Mouse (Mus musculus): Measurements from ENCODE around the gene Timm50. TPM values are rescaled to one million over a fixed set of nuclear protein-coding genes. Genes with fewer than 3 reads are reported as not detected.

Gene Timm50
- 35.7 to 50.0 TPM (median 41.5 TPM) in 4 replicates for total RNA-seq (2023)

GRCm38 (mm10) chr7:28311926-28312543, at the start of gene Timm50:
TSS of gene Timm50 (minus strand) at chr7:28312072.

GRCm38 (mm10) chr7:28350155-28350883, 38.4 kb upstream of the Timm50 start, which contains the start of gene Rps16:
TSS of gene Rps16 (plus strand) at chr7:28350652.

GRCm38 (mm10) chr7:28338108-28338998, 26.5 kb upstream of the Timm50 start, which contains the start of gene Supt5:
TSS of gene Supt5 (minus strand) at chr7:28338746.

GRCm38 (mm10) chr7:28301616-28302433, 10.0 kb downstream of the Timm50 start, which contains the start of gene Dll3:
TSS of gene Dll3 (minus strand) at chr7:28302238.

GRCm38 (mm10) chr7:28290638-28291590, 21.0 kb downstream of the Timm50 start, which contains the start of gene Selenov:
TSS of gene Selenov (minus strand) at chr7:28291186.

GRCm38 (mm10) chr7:28277615-28278278, 34.1 kb downstream of the Timm50 start, which contains the start of gene Eid2b:
TSS of gene Eid2b (plus strand) at chr7:28277739.

GRCm38 (mm10) chr7:28267129-28268041, 44.5 kb downstream of the Timm50 start, which contains the start of gene Eid2:
TSS of gene Eid2 (plus strand) at chr7:28267881.

Other genes with a start within 250 kb of the Timm50 start
- not detected in 4 replicates for gene Fcgbp, start 240.8 kb downstream of the Timm50 start, total RNA-seq (2023)
- not detected in 4 replicates for gene 9530053A07Rik, start 182.6 kb downstream of the Timm50 start, total RNA-seq (2023)
- gene Fbl, start 142.4 kb downstream of the Timm50 start, total RNA-seq (2023), result 213 to 229 TPM (median 221 TPM) in 4 replicates
- 19.6 to 26.1 TPM (median 20.6 TPM) in 4 replicates for gene Dyrk1b, start 132.6 kb downstream of the Timm50 start, total RNA-seq (2023)
- gene Eid2, start 44.2 kb downstream of the Timm50 start, total RNA-seq (2023), result 1.1 to 1.8 TPM (median 1.3 TPM) in 4 replicates
- gene Eid2b, start 34.3 kb downstream of the Timm50 start, total RNA-seq (2023), result 2.8 to 3.8 TPM (median 3.1 TPM) in 4 replicates
- gene Selenov, start 20.9 kb downstream of the Timm50 start, total RNA-seq (2023), result not detected in 4 replicates
- 0.45 to 0.73 TPM in 2 of 4 replicates, not detected in the others for gene Dll3, start 9.8 kb downstream of the Timm50 start, total RNA-seq (2023)
- 158 to 180 TPM (median 162 TPM) in 4 replicates for gene Supt5, start 26.7 kb upstream of the Timm50 start, total RNA-seq (2023)
- gene Rps16, start 38.6 kb upstream of the Timm50 start, total RNA-seq (2023), result 2,978 to 3,247 TPM (median 3,204 TPM) in 4 replicates
- gene Plekhg2, start 60.5 kb upstream of the Timm50 start, total RNA-seq (2023), result 130 to 143 TPM (median 135 TPM) in 4 replicates
- 804 to 1,027 TPM (median 895 TPM) in 4 replicates for gene Zfp36, start 68.2 kb upstream of the Timm50 start, total RNA-seq (2023)
- 13.9 to 18.0 TPM (median 15.8 TPM) in 4 replicates for gene Med29, start 80.6 kb upstream of the Timm50 start, total RNA-seq (2023)
- gene Paf1, start 80.9 kb upstream of the Timm50 start, total RNA-seq (2023), result 156 to 175 TPM (median 161 TPM) in 4 replicates
- gene Gmfg, start 125.4 kb upstream of the Timm50 start, total RNA-seq (2023), result 222 to 256 TPM (median 254 TPM) in 4 replicates
- gene Lrfn1, start 139.9 kb upstream of the Timm50 start, total RNA-seq (2023), result 0.95 to 1.3 TPM (median 1.3 TPM) in 4 replicates
- gene Ifnl2, start 198.4 kb upstream of the Timm50 start, total RNA-seq (2023), result not detected in 4 replicates
- gene Ifnl3, start 210.8 kb upstream of the Timm50 start, total RNA-seq (2023), result not detected in 4 replicates
- gene Sycn, start 228.8 kb upstream of the Timm50 start, total RNA-seq (2023), result not detected in 4 replicates
- not detected in 4 replicates for gene Nccrp1, start 235.2 kb upstream of the Timm50 start, total RNA-seq (2023)

Data from B cell, adult 62 days (primary cell).